Mouse (Mus musculus) intestine, postnatal 0 days (tissue): ENCODE results near the gene Klhdc8a. TPM values are rescaled to one million over a fixed set of nuclear protein-coding genes. Genes with fewer than 3 reads are reported as not detected.

Source experiments
- ATAC-seq: fragments of 200-750 bp; cut with Nextera tagmentation; 2 replicates; pipeline ENCODE4 v1.8.0; 2017; ENCODE audit warnings: mild to moderate bottlenecking, moderate TSS enrichment, moderate library complexity
- H3K27ac ChIP-seq: fragments of 300-500 bp; sonication (generic); 2 replicates; pipeline ENCODE4 v1.5.1; 2014; ENCODE audit warnings: mild to moderate bottlenecking, low read depth, low read length, moderate library complexity
- H3K27me3 ChIP-seq: fragments of 300-500 bp; sonication (generic); replicated peaks from 2 replicates; pipeline ENCODE4 v1.6.1; 2014; ENCODE audit warnings: low read length, mixed read lengths; ENCODE audit not compliant: control insufficient read depth, insufficient read depth
- H3K36me3 ChIP-seq: fragments of 300-500 bp; sonication (generic); 2 replicates; pipeline ENCODE4 v1.6.1; 2014; ENCODE audit warnings: mild to moderate bottlenecking, moderate library complexity; ENCODE audit not compliant: control insufficient read depth, insufficient read depth
- H3K4me1 ChIP-seq: fragments of 300-500 bp; sonication (generic); replicated peaks from 2 replicates; pipeline ENCODE4 v1.6.1; 2014; ENCODE audit warnings: antibody characterized with exemption, low read length, mixed read lengths; ENCODE audit not compliant: control insufficient read depth, insufficient read depth
- H3K4me2 ChIP-seq: fragments of 300-500 bp; sonication (generic); replicated peaks from 2 replicates; pipeline ENCODE4 v1.6.1; 2014; ENCODE audit warnings: low read depth, mild to moderate bottlenecking, moderate library complexity
- H3K4me3 ChIP-seq: fragments of 300-500 bp; sonication (generic); 2 replicates; pipeline ENCODE4 v1.5.1; 2014; ENCODE audit warnings: low read depth, low read length
- H3K9ac ChIP-seq: fragments of 300-500 bp; sonication (generic); 2 replicates; pipeline ENCODE4 v1.6.1; 2014; ENCODE audit warnings: mild to moderate bottlenecking, low read depth, low read length
- H3K9me3 ChIP-seq: fragments of 300-500 bp; sonication (generic); 2 replicates; pipeline ENCODE4 v1.6.1; 2016; ENCODE audit warnings: mixed run types; ENCODE audit not compliant: control insufficient read depth
- CTCF ChIP-seq: sonication (generic); IDR thresholded peaks from 2 replicates; pipeline ENCODE4 v1.5.1; 2016; ENCODE audit warnings: low read depth, mild to moderate bottlenecking, control low read depth, antibody characterized with exemption, moderate library complexity
- WGBS: fragments of 180-500 bp; shearing (Covaris S2); extraction: QIAGEN DNeasy Blood & Tissue Kit; methylation state at CpG from one replicate; pipeline ENCODE4 v1.1.7; 2014; 5-methylcytosine and 5-hydroxymethylcytosine counted together
- polyA plus RNA-seq: library from polyadenylated mRNA; unstranded; fragments of >200 nt; fragmentation: Nextera tagmentation; extraction: Ambion mirVana; gene quantifications from 2 replicates; pipeline ENCODE4 v1.2.1, GENCODE M21; 2015

The Klhdc8a gene
- polyA plus RNA-seq, 1 experiment from 2014 or later, result 0.51 TPM

- Histone ChIP-seq H3K4me2 (no peak overlapping the region), H3K9ac (no peak overlapping the region), H3K27me3 (peaks cover 18% of the 10 kb centered on the region), H3K4me3 (no peak overlapping the region), H3K9me3 (no peaks in the 10 kb centered on the region), H3K4me1 (0 out of 2 replicates have a peak, but pooled peaks cover 7% of the 10 kb centered on the region), H3K36me3 (no peaks in the 10 kb centered on the region), H3K27ac (no peak overlapping the region)
- WGBS, result 79% methylated on average over 7 of the region's 7 CpGs
- TF ChIP-seq CTCF, result no peak
- no peak for ATAC-seq
Measured at GRCm38 (mm10) chr1:132295506-132295905, 2.9 kb upstream of the Klhdc8a start.

- Histone ChIP-seq H3K9ac (no peak overlapping the region), H3K4me2 (no peak overlapping the region), H3K4me1 (0 out of 2 replicates have a peak, but pooled peaks cover 7% of the 10 kb centered on the region), H3K4me3 (no peak overlapping the region), H3K27ac (no peak overlapping the region), H3K27me3 (peaks cover 18% of the 10 kb centered on the region), H3K9me3 (no peaks in the 10 kb centered on the region), H3K36me3 (no peaks in the 10 kb centered on the region)
- TF ChIP-seq CTCF, result no peak
- 71% methylated on average over 3 of the region's 3 CpGs for WGBS
- ATAC-seq, result no peak
Measured at GRCm38 (mm10) chr1:132296051-132296450, 2.4 kb upstream of the Klhdc8a start.

- Histone ChIP-seq H3K36me3 (no peaks in the 10 kb centered on the region), H3K27ac (no peak overlapping the region)
Measured at GRCm38 (mm10) chr1:132298801-132299464, 507 bp downstream of the Klhdc8a start.

GRCm38 (mm10) chr1:132299744-132300143 lies 1.3 kb downstream of the Klhdc8a start:
- 80% methylated on average over 5 of the region's 5 CpGs for WGBS
- Histone ChIP-seq H3K27me3 (peaks cover 18% of the 10 kb centered on the region), H3K9ac (no peak overlapping the region), H3K4me3 (no peak overlapping the region), H3K4me1 (no peaks in the 10 kb centered on the region), H3K9me3 (no peaks in the 10 kb centered on the region), H3K36me3 (no peaks in the 10 kb centered on the region), H3K27ac (no peak overlapping the region), H3K4me2 (no peak overlapping the region)
- TF ChIP-seq CTCF, result no peak
- no peak for ATAC-seq

More at GRCm38 (mm10) chr1:132298801-132299464, 507 bp downstream of the Klhdc8a start:
- peak overlapping the region; percentile 95 for H3K4me2 ChIP-seq
- H3K27me3 ChIP-seq, result peaks cover 18% of the 10 kb centered on the region
- H3K4me1 ChIP-seq, result no peaks in the 10 kb centered on the region
- ATAC-seq, result peak; percentile 29; the same call in 1 of the 2 replicates
- no peaks in the 10 kb centered on the region for H3K9me3 ChIP-seq
- TF ChIP-seq CTCF, result no peak
- WGBS, result 2% methylated on average over 61 of the region's 71 CpGs
- peak overlapping the region; percentile 52 for H3K4me3 ChIP-seq
- H3K9ac ChIP-seq, result peak overlapping the region; percentile 42

- no peak for ATAC-seq
- Histone ChIP-seq H3K36me3 (no peaks in the 10 kb centered on the region), H3K9me3 (no peaks in the 10 kb centered on the region), H3K27ac (no peak overlapping the region), H3K27me3 (peaks cover 18% of the 10 kb centered on the region), H3K4me3 (no peak overlapping the region), H3K4me2 (no peak overlapping the region), H3K4me1 (no peaks in the 10 kb centered on the region), H3K9ac (no peak overlapping the region)
- TF ChIP-seq CTCF, result no peak
- WGBS, result 87% methylated on average over 5 of the region's 5 CpGs
Measured at GRCm38 (mm10) chr1:132301242-132301641, 2.8 kb downstream of the Klhdc8a start.

GRCm38 (mm10) chr1:132302341-132302866 lies 4.0 kb downstream of the Klhdc8a start:
- no peak overlapping the region for H3K9ac ChIP-seq
- no peak overlapping the region for H3K27ac ChIP-seq
- no peak for ATAC-seq
- no peaks in the 10 kb centered on the region for H3K36me3 ChIP-seq
- H3K4me3 ChIP-seq, result no peak overlapping the region
- no peak for TF ChIP-seq CTCF
- H3K9me3 ChIP-seq, result no peaks in the 10 kb centered on the region
- no peak overlapping the region for H3K4me2 ChIP-seq
- WGBS, result 91% methylated on average over 9 of the region's 9 CpGs
- H3K27me3 ChIP-seq, result peaks cover 18% of the 10 kb centered on the region
- H3K4me1 ChIP-seq, result no peaks in the 10 kb centered on the region
